Mouse (Mus musculus) gonadal fat pad, adult 2 months (tissue): Measurements from ENCODE around the gene Gm14137. TPM values are rescaled to one million over a fixed set of nuclear protein-coding genes. Genes with fewer than 3 reads are reported as not detected.

Experiments used
- polyA plus RNA-seq: library from polyadenylated mRNA; depleted of rRNA; stranded (reverse); fragments of >200 nt; gene quantifications from 2 replicates; pipeline ENCODE4 v1.2.3, GENCODE M21; 2012; rRNA removed

The Gm14137 gene
- polyA plus RNA-seq, 1 experiment: 0.03 TPM

Other genes with a start within 250 kb of the Gm14137 start
- gene Chst14, start 248.0 kb upstream of the Gm14137 start, polyA plus RNA-seq: 11.8 and 12.0 TPM in 2 replicates
- 7.4 and 10.3 TPM in 2 replicates for gene Ccdc32, start 145.1 kb upstream of the Gm14137 start, polyA plus RNA-seq
- 2.8 and 3.5 TPM in 2 replicates for gene Rpusd2, start 139.7 kb upstream of the Gm14137 start, polyA plus RNA-seq
- 0.10 and 0.27 TPM in 2 replicates for gene Knl1, start 127.4 kb upstream of the Gm14137 start, polyA plus RNA-seq
- gene Rad51, start 61.7 kb upstream of the Gm14137 start, polyA plus RNA-seq: 2.1 and 2.6 TPM in 2 replicates
- gene Rmdn3, start 17.5 kb upstream of the Gm14137 start, polyA plus RNA-seq: 23.1 and 24.5 TPM in 2 replicates
- gene Gchfr, start 6.7 kb upstream of the Gm14137 start, polyA plus RNA-seq: 15.6 and 55.8 TPM in 2 replicates
- gene Zfyve19, start 34.1 kb downstream of the Gm14137 start, polyA plus RNA-seq: 45.3 and 57.7 TPM in 2 replicates
- gene Dnajc17, start 34.3 kb downstream of the Gm14137 start, polyA plus RNA-seq: 6.7 and 8.9 TPM in 2 replicates
- gene Ppp1r14d, start 55.4 kb downstream of the Gm14137 start, polyA plus RNA-seq: 1.2 and 1.7 TPM in 2 replicates
- 38.8 and 49.1 TPM in 2 replicates for gene Spint1, start 62.9 kb downstream of the Gm14137 start, polyA plus RNA-seq
- 0.27 and 0.57 TPM in 2 replicates for gene Rhov, start 96.8 kb downstream of the Gm14137 start, polyA plus RNA-seq
- gene Vps18, start 114.2 kb downstream of the Gm14137 start, polyA plus RNA-seq: 23.3 and 23.6 TPM in 2 replicates
- 24.4 and 24.5 TPM in 2 replicates for gene Dll4, start 151.3 kb downstream of the Gm14137 start, polyA plus RNA-seq
- 9.2 and 10.3 TPM in 2 replicates for gene Chac1, start 176.7 kb downstream of the Gm14137 start, polyA plus RNA-seq